33 mouse cellular contexts compared by ENCODE assay signal in the genomic region with DNA sequence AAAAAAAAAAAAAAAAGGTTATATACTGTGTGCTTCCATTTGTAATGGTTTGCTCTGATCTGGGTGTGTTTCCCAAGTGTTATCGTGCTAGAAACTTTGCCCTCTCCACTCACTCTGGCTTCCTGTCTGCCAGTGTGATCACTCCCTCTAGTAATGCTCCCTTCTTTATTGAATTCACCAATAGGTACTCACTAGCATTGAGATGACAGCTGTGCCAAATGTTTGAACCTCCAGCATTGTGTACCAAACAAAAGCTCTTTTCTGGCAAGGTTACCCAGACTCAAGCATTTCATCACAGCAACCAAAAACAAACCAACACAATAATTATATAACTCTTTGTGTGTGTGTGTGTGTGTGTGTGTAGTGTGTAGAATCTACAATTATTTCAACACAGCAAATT. TPM values are rescaled to one million over a fixed set of nuclear protein-coding genes. Genes with fewer than 3 reads are reported as not detected.
"Had no signal": no experiment of that assay in that cellular context is flagged by ENCODE, and none has a peak within 500 bp of the region (broad histone marks: within the 10 kb centered on the region; RNA-seq: fewer than 3 reads in every experiment).

No protein-coding gene starts in this region.

- DNase-seq: left cerebral cortex, postnatal 4 days; liver, embryonic 13.5 days; lung, adult 18-20 months; lung, adult 2 months; lung, embryonic 14.5 days; lung, postnatal 10 days; lung, postnatal 14 days; lung, postnatal 36 days; lung, postnatal 4 days; midbrain, embryonic 14.5 days had no signal

- H3K36me3 ChIP-seq: limb, embryonic 10.5 days; limb, embryonic 12.5 days; limb, embryonic 13.5 days; limb, embryonic 15.5 days; liver, embryonic 12.5 days; liver, embryonic 13.5 days; liver, embryonic 15.5 days; lung, embryonic 15.5 days; midbrain, embryonic 10.5 days; midbrain, embryonic 12.5 days; midbrain, embryonic 13.5 days; midbrain, embryonic 15.5 days; neural tube, embryonic 12.5 days; neural tube, embryonic 13.5 days had no signal

- H3K9me3 ChIP-seq: limb, embryonic 10.5 days; limb, embryonic 12.5 days; limb, embryonic 13.5 days; limb, embryonic 15.5 days; liver, embryonic 12.5 days; liver, embryonic 13.5 days; liver, embryonic 15.5 days; lung, embryonic 15.5 days; megakaryocyte, embryonic 14.5 days; midbrain, embryonic 10.5 days; midbrain, embryonic 12.5 days; midbrain, embryonic 13.5 days; midbrain, embryonic 15.5 days; neural tube, embryonic 12.5 days; neural tube, embryonic 13.5 days had no signal

- H3K4me3 ChIP-seq: left cerebral cortex, adult 2 months; limb, embryonic 10.5 days; limb, embryonic 12.5 days; limb, embryonic 13.5 days; limb, embryonic 15.5 days; liver, embryonic 12.5 days; liver, embryonic 13.5 days; liver, embryonic 15.5 days; lung, embryonic 15.5 days; megakaryocyte, embryonic 14.5 days; midbrain, embryonic 10.5 days; midbrain, embryonic 12.5 days; midbrain, embryonic 13.5 days; midbrain, embryonic 15.5 days; myocyte; neural tube, embryonic 12.5 days; neural tube, embryonic 13.5 days had no signal

- H3K27ac ChIP-seq: left cerebral cortex, adult 2 months; limb, embryonic 10.5 days; limb, embryonic 12.5 days; limb, embryonic 13.5 days; limb, embryonic 15.5 days; liver, embryonic 12.5 days; liver, embryonic 13.5 days; liver, embryonic 14.5 days; liver, embryonic 15.5 days; lung, embryonic 15.5 days; macrophage; midbrain, embryonic 10.5 days; midbrain, embryonic 12.5 days; midbrain, embryonic 13.5 days; midbrain, embryonic 15.5 days; neural tube, embryonic 12.5 days; neural tube, embryonic 13.5 days had no signal

- H3K4me2 ChIP-seq: limb, embryonic 12.5 days; limb, embryonic 13.5 days; limb, embryonic 15.5 days; liver, embryonic 12.5 days; liver, embryonic 13.5 days; liver, embryonic 15.5 days; lung, embryonic 14.5 days; lung, embryonic 15.5 days; midbrain, embryonic 11.5 days; midbrain, embryonic 12.5 days; midbrain, embryonic 13.5 days; midbrain, embryonic 15.5 days; neural tube, embryonic 12.5 days; neural tube, embryonic 13.5 days had no signal

- ATAC-seq: liver, embryonic 12.5 days; lung, postnatal 0 days; midbrain, embryonic 13.5 days; midbrain, embryonic 15.5 days; midbrain, embryonic 16.5 days had no signal

- H3K9ac ChIP-seq: limb, embryonic 12.5 days; limb, embryonic 13.5 days; limb, embryonic 15.5 days; liver, embryonic 12.5 days; liver, embryonic 13.5 days; liver, embryonic 14.5 days; liver, embryonic 15.5 days; lung, embryonic 14.5 days; lung, embryonic 15.5 days; midbrain, embryonic 12.5 days; midbrain, embryonic 13.5 days; midbrain, embryonic 15.5 days; neural tube, embryonic 12.5 days; neural tube, embryonic 13.5 days had no signal

- H3K4me1 ChIP-seq: limb, embryonic 12.5 days; midbrain, embryonic 15.5 days; neural tube, embryonic 13.5 days had no signal

RNA-seq across cellular contexts. Expression of a gene that starts 2.9 kb away (rescaled TPM):
- total RNA-seq: megakaryocyte-erythroid progenitor cell, adult 5-6 weeks had no signal
- polyA plus RNA-seq: lung, embryonic 14.5 days; midbrain, embryonic 11.5 days; midbrain, embryonic 13.5 days; midbrain, embryonic 14.5 days; neural tube, embryonic 11.5 days had no signal
